Mouse (Mus musculus) CD4-positive, CD25-positive, alpha-beta regulatory T cell, adult 2 months (primary cell): Measurements from ENCODE around the gene Rnaseh2a.

Experiments used
- DNase-seq: peaks from one replicate; pipeline ENCODE4 v3.0.0-alpha.2; 2012; ENCODE audit warnings: low read depth, low spot score

The Rnaseh2a gene

GRCm38 (mm10) chr8:84907037-84907436 lies 62.5 kb downstream of the Rnaseh2a start:
- DNase-seq: no peak
